Mouse (Mus musculus) forebrain, embryonic 14.5 days (tissue): ENCODE results near the gene Gm13694. TPM values are rescaled to one million over a fixed set of nuclear protein-coding genes. Genes with fewer than 3 reads are reported as not detected.
"Not testable (repeated sequence)": the region's sequence is repeated elsewhere in the genome, so short reads cannot be mapped to it uniquely, and the experiment has no call there.

Experiments used
- ATAC-seq: fragments of 200-750 bp; cut with Nextera tagmentation; 2 replicates; pipeline ENCODE4 v1.8.0; 2017; ENCODE audit warnings: mild to moderate bottlenecking, moderate library complexity
- DNase-seq: peaks from one replicate; pipeline ENCODE4 v3.0.0-alpha.2; 2015; ENCODE audit warnings: low spot score
- H3K27ac ChIP-seq: fragments of 300-500 bp; sonication (generic); 2 replicates; pipeline ENCODE4 v1.5.1; 2014; ENCODE audit warnings: low read depth, mild to moderate bottlenecking, control low read depth, low read length, moderate library complexity
- H3K27me3 ChIP-seq: fragments of 300-500 bp; sonication (generic); replicated peaks from 2 replicates; pipeline ENCODE4 v1.6.1; 2014; ENCODE audit warnings: low read length, control low read depth, mixed read lengths; ENCODE audit not compliant: control insufficient read depth, insufficient read depth
- H3K36me3 ChIP-seq: fragments of 300-500 bp; sonication (generic); 2 replicates; pipeline ENCODE4 v1.6.1; 2014; ENCODE audit warnings: low read length, control low read depth; ENCODE audit not compliant: control insufficient read depth, insufficient read depth
- H3K4me1 ChIP-seq: fragments of 300-500 bp; sonication (generic); 2 replicates; pipeline ENCODE4 v1.6.1; 2014; ENCODE audit warnings: antibody characterized with exemption, low read length, control low read depth; ENCODE audit not compliant: control insufficient read depth, insufficient read depth
- H3K4me2 ChIP-seq: fragments of 300-500 bp; sonication (generic); 2 replicates; pipeline ENCODE4 v1.6.1; 2014; ENCODE audit warnings: mild to moderate bottlenecking, control low read depth, low read length
- H3K4me3 ChIP-seq: fragments of 300-500 bp; sonication (generic); 2 replicates; pipeline ENCODE4 v1.5.1; 2014; ENCODE audit warnings: low read depth, low read length, control low read depth
- H3K9ac ChIP-seq: fragments of 300-500 bp; sonication (generic); 2 replicates; pipeline ENCODE4 v1.6.1; 2014; ENCODE audit warnings: mild to moderate bottlenecking, low read length, control low read depth, moderate library complexity
- H3K9me3 ChIP-seq: fragments of 300-500 bp; sonication (generic); replicated peaks from 2 replicates; pipeline ENCODE4 v1.6.1; 2016; ENCODE audit warnings: low read length, control low read depth, mixed read lengths; ENCODE audit not compliant: control insufficient read depth
- WGBS: fragments of 180-500 bp; shearing (Covaris S2); extraction: QIAGEN DNeasy Blood & Tissue Kit; methylation state at CpG from one replicate; pipeline ENCODE4 v1.1.7; 2014; 5-methylcytosine and 5-hydroxymethylcytosine counted together
- polyA plus RNA-seq: library from polyadenylated mRNA; unstranded; fragments of >200 nt; fragmentation: Nextera tagmentation; extraction: Ambion mirVana; gene quantifications from 2 replicates; pipeline ENCODE4 v1.2.1, GENCODE M21; 2014

Gene Gm13694
- polyA plus RNA-seq: not detected in 2 replicates

- not testable (repeated sequence) for H3K27ac ChIP-seq, H3K9ac ChIP-seq
Measured at GRCm38 (mm10) chr2:83978633-83979032, at the start of gene Gm13694. Gene Gm13694 (plus strand): TSS chr2:83978933.

GRCm38 (mm10) chr2:83929478-83930088 is 49.1 kb upstream of the Gm13694 start:
- Histone ChIP-seq H3K4me2 (no peak overlapping the region), H3K4me3 (no peak overlapping the region), H3K9ac (no peak overlapping the region), H3K4me1 (no peaks in the 10 kb centered on the region), H3K36me3 (no peaks in the 10 kb centered on the region), H3K27me3 (no peaks in the 10 kb centered on the region), H3K9me3 (no peaks in the 10 kb centered on the region), H3K27ac (no peak overlapping the region)
- 57% methylated on average over 2 of the region's 2 CpGs for whole genome bisulfite sequencing
- ATAC-seq (no peak), DNase-seq (no peak)

More at GRCm38 (mm10) chr2:83978633-83979032, at the start of gene Gm13694:
- not testable (repeated sequence) for H3K4me1 ChIP-seq, H3K9me3 ChIP-seq, H3K4me2 ChIP-seq, H3K27me3 ChIP-seq, ATAC-seq, H3K4me3 ChIP-seq, DNase-seq, H3K36me3 ChIP-seq
- WGBS: no CpG with 5 or more reads among the region's 6 CpGs

GRCm38 (mm10) chr2:83940931-83941361 is 37.8 kb upstream of the Gm13694 start, which contains the start of gene Zswim2:
Gene Zswim2 (minus strand): TSS chr2:83941228.
- peak; percentile 93 for DNase-seq
- H3K27ac ChIP-seq: 0 out of 2 replicates have a peak within 1 kb of the TSS, but pooled peaks have one; percentile 33
- H3K4me2 ChIP-seq: peak within 1 kb of the TSS; percentile 64
- H3K4me1 ChIP-seq: no peaks in the 10 kb centered on the region; the same call in 1 of the 2 replicates
- 3% methylated on average over 20 of the region's 20 CpGs for WGBS
- no peaks in the 10 kb centered on the region for H3K36me3 ChIP-seq
- H3K9me3 ChIP-seq: no peaks in the 10 kb centered on the region
- peak; percentile 99 for ATAC-seq
- peak within 1 kb of the TSS; percentile 51 for H3K9ac ChIP-seq
- no peaks in the 10 kb centered on the region for H3K27me3 ChIP-seq
- H3K4me3 ChIP-seq: peak within 1 kb of the TSS; percentile 31

GRCm38 (mm10) chr2:83941378-83941777 is 37.4 kb upstream of the Gm13694 start:
- H3K9me3 ChIP-seq: no peaks in the 10 kb centered on the region
- H3K4me3 ChIP-seq: peak overlapping the region; percentile 31
- H3K4me1 ChIP-seq: no peaks in the 10 kb centered on the region; the same call in 1 of the 2 replicates
- ATAC-seq: peak; percentile 45; the same call in 1 of the 2 replicates
- no peak for DNase-seq
- peak overlapping the region; percentile 64 for H3K4me2 ChIP-seq
- H3K36me3 ChIP-seq: no peaks in the 10 kb centered on the region
- no peaks in the 10 kb centered on the region for H3K27me3 ChIP-seq
- 34% methylated on average over 3 of the region's 3 CpGs for WGBS
- H3K9ac ChIP-seq: no peak overlapping the region
- no peak overlapping the region for H3K27ac ChIP-seq

- Histone ChIP-seq H3K4me3 (no peak overlapping the region), H3K9me3 (no peaks in the 10 kb centered on the region), H3K4me2 (no peak overlapping the region), H3K4me1 (no peaks in the 10 kb centered on the region; the same call in 1 of the 2 replicates), H3K36me3 (no peaks in the 10 kb centered on the region), H3K9ac (no peak overlapping the region), H3K27me3 (no peaks in the 10 kb centered on the region), H3K27ac (no peak overlapping the region)
- DNase-seq: no peak
- WGBS: 83% methylated on average over 4 of the region's 4 CpGs
- no peak for ATAC-seq
Measured at GRCm38 (mm10) chr2:83941792-83942191, 36.9 kb upstream of the Gm13694 start.

- not testable (repeated sequence) for H3K4me1 ChIP-seq, H3K4me2 ChIP-seq, H3K27me3 ChIP-seq, H3K9me3 ChIP-seq, H3K4me3 ChIP-seq, ATAC-seq, H3K36me3 ChIP-seq, H3K27ac ChIP-seq, DNase-seq, H3K9ac ChIP-seq
- no CpG with 5 or more reads among the region's 6 CpGs for WGBS
Measured at GRCm38 (mm10) chr2:83955393-83955792, 23.3 kb upstream of the Gm13694 start, which contains the start of gene Gm13698. Gene Gm13698 (plus strand): TSS chr2:83955693.

- H3K4me2 ChIP-seq, H3K27me3 ChIP-seq, H3K9me3 ChIP-seq, H3K27ac ChIP-seq, H3K36me3 ChIP-seq, DNase-seq, H3K4me3 ChIP-seq, H3K4me1 ChIP-seq, H3K9ac ChIP-seq, ATAC-seq: not testable (repeated sequence)
- WGBS: no CpG with 5 or more reads among the region's 6 CpGs
Measured at GRCm38 (mm10) chr2:83961203-83961602, 17.5 kb upstream of the Gm13694 start, which contains the start of gene Gm13693. Gene Gm13693 (plus strand): TSS chr2:83961503.

- not testable (repeated sequence) for H3K9me3 ChIP-seq
Measured at GRCm38 (mm10) chr2:83967013-83967412, 11.7 kb upstream of the Gm13694 start, which contains the start of gene Gm13695. Gene Gm13695 (plus strand): TSS chr2:83967313.

GRCm38 (mm10) chr2:83972823-83973222 is 5.9 kb upstream of the Gm13694 start, which contains the start of gene Gm13696:
Gene Gm13696 (plus strand): TSS chr2:83973123.
- not testable (repeated sequence) for H3K27ac ChIP-seq, ATAC-seq, H3K36me3 ChIP-seq, DNase-seq, H3K4me3 ChIP-seq, H3K4me1 ChIP-seq, H3K9me3 ChIP-seq, H3K27me3 ChIP-seq, H3K4me2 ChIP-seq, H3K9ac ChIP-seq
- WGBS: no CpG with 5 or more reads among the region's 6 CpGs

More at GRCm38 (mm10) chr2:83967013-83967412, 11.7 kb upstream of the Gm13694 start, which contains the start of gene Gm13695:
- WGBS: no CpG with 5 or more reads among the region's 6 CpGs
- H3K36me3 ChIP-seq, H3K27me3 ChIP-seq, H3K9ac ChIP-seq, DNase-seq, H3K4me3 ChIP-seq, H3K27ac ChIP-seq, H3K4me1 ChIP-seq, ATAC-seq, H3K4me2 ChIP-seq: not testable (repeated sequence)
